In genomic region chr6:51486076-51486710, GRCm38 (mm10) we compare ENCODE assay signal across 1 mouse cellular context.
TF ChIP-seq lines count a peak whose summit lies in the region.

No protein-coding gene starts in this region.

TF ChIP-seq in MEL, 35 proteins besides CTCF, POLR2A, EP300 and RAD21:
- TF ChIP-seq MAFK (IDR thresholded peaks at IDR 0.05; ENCODE audit: borderline replicate concordance, low read depth, low read length) (0 out of 2 replicates have a peak, but pooled peaks have one; percentile 24), MAZ (IDR thresholded peaks at IDR 0.05; ENCODE audit: low read depth, low read length) (0 out of 2 replicates have a peak, but pooled peaks have one; percentile 18), NRF1 (IDR thresholded peaks at IDR 0.05; ENCODE audit: insufficient read depth, low read depth, low read length, poor library complexity, severe bottlenecking) (no peak), MYC (IDR thresholded peaks at IDR 0.05; ENCODE audit: low read depth, low read length) (0 out of 2 replicates have a peak, but pooled peaks have one; percentile 39), USF1 (IDR thresholded peaks at IDR 0.05; ENCODE audit: low read depth, low read length) (no peak), CHD2 (IDR thresholded peaks at IDR 0.05; ENCODE audit: low read length) (no peak), CHD1 (IDR thresholded peaks at IDR 0.05; ENCODE audit: low read depth, low read length) (0 out of 2 replicates have a peak, but pooled peaks have one; percentile 44), ZNF384 (IDR thresholded peaks at IDR 0.05; ENCODE audit: low read depth, low read length) (no peak), GABPA (IDR thresholded peaks at IDR 0.05; ENCODE audit: low read depth, low read length) (no peak), MYB (IDR thresholded peaks at IDR 0.05; ENCODE audit: low read depth, low read length) (peak; percentile 82), ETS1 (IDR thresholded peaks at IDR 0.05; ENCODE audit: low read depth, low read length) (peak; percentile 76; the same call in 1 of the 2 replicates), TCF12 (IDR thresholded peaks at IDR 0.05; ENCODE audit: low read depth, low read length) (peak; percentile 91), TBP (IDR thresholded peaks at IDR 0.05; ENCODE audit: low read depth, low read length) (no peak), SIN3A (IDR thresholded peaks at IDR 0.05; ENCODE audit: low read length) (peak; percentile 65; the same call in 1 of the 2 replicates), JUND (IDR thresholded peaks at IDR 0.05; ENCODE audit: low read depth, low read length) (no peak), ZC3H11A (IDR thresholded peaks at IDR 0.05; ENCODE audit: low read depth, low read length) (no peak), BHLHE40 (IDR thresholded peaks at IDR 0.05; ENCODE audit: borderline replicate concordance, low read depth, low read length) (0 out of 2 replicates have a peak, but pooled peaks have one; percentile 19), ELF1 (IDR thresholded peaks at IDR 0.05; ENCODE audit: low read depth, low read length) (no peak), HCFC1 (IDR thresholded peaks at IDR 0.05; ENCODE audit: low read depth, low read length) (peak; percentile 45; the same call in 1 of the 2 replicates), POLR2AphosphoS5 (IDR thresholded peaks at IDR 0.05; ENCODE audit: borderline replicate concordance, low read depth, low read length) (no peak), TAL1 (IDR thresholded peaks at IDR 0.05; ENCODE audit: low read length) (peak; percentile 32; the same call in 1 of the 2 replicates), KAT2A (conservative IDR thresholded peaks at IDR 0.05; ENCODE audit: low read depth, low read length) (no peak; the same call in 1 of the 2 replicates), MAX (IDR thresholded peaks at IDR 0.05; ENCODE audit: low read length) (no peak), UBTF (IDR thresholded peaks at IDR 0.05; ENCODE audit: borderline replicate concordance, insufficient read depth, low read depth, low read length) (no peak), ZKSCAN1 (IDR thresholded peaks at IDR 0.05; ENCODE audit: low read depth, low read length) (no peak), RCOR1 (IDR thresholded peaks at IDR 0.05; ENCODE audit: low read depth, low read length) (peak; percentile 74), NELFE (IDR thresholded peaks at IDR 0.05; ENCODE audit: low read depth, low read length) (no peak), ZMIZ1 (IDR thresholded peaks at IDR 0.05; ENCODE audit: low read depth, low read length) (0 out of 2 replicates have a peak, but pooled peaks have one; percentile 33), GATA1 (IDR thresholded peaks at IDR 0.05; ENCODE audit: low read depth, low read length) (peak; percentile 89), POLR2AphosphoS2 (IDR thresholded peaks at IDR 0.05; ENCODE audit: low read length) (0 out of 2 replicates have a peak, but pooled peaks have one; percentile 11), MXI1 (IDR thresholded peaks at IDR 0.05; ENCODE audit: low read depth, low read length) (peak; percentile 39; the same call in 1 of the 2 replicates)
